Mouse (Mus musculus) lung, postnatal 36 days (tissue): ENCODE measurements around the gene Morn3.

ENCODE experiments used
- DNase-seq: peaks from one replicate; pipeline ENCODE4 v3.0.0; 2022; ENCODE audit warnings: mixed read lengths

Morn3 gene

GRCm38 (mm10) chr5:123021438-123021837, 25.4 kb downstream of the Morn3 start:
- DNase-seq = no peak

- DNase-seq = no peak
These were observed 26.4 kb downstream of the Morn3 start for GRCm38 (mm10) chr5:123020426-123020825.

GRCm38 (mm10) chr5:123019336-123020016, 27.3 kb downstream of the Morn3 start:
- peak; percentile 56 for DNase-seq

GRCm38 (mm10) chr5:123017504-123017903, 29.3 kb downstream of the Morn3 start:
- DNase-seq = peak; percentile 41

- peak; percentile 48 for DNase-seq
These were observed 30.9 kb downstream of the Morn3 start for GRCm38 (mm10) chr5:123015915-123016314.

- DNase-seq = peak; percentile 99
These were observed 31.8 kb downstream of the Morn3 start, which contains the start of gene Orai1 for GRCm38 (mm10) chr5:123014753-123015701. Gene Orai1 (plus strand): TSS chr5:123015074.

- DNase-seq = peak; percentile 82
These were observed 33.1 kb downstream of the Morn3 start for GRCm38 (mm10) chr5:123013599-123014315.

- no peak for DNase-seq
These were observed 35.1 kb downstream of the Morn3 start for GRCm38 (mm10) chr5:123011705-123012104.

- DNase-seq = no peak
These were observed 36.0 kb downstream of the Morn3 start for GRCm38 (mm10) chr5:123010806-123011205.

- no peak for DNase-seq
These were observed 36.9 kb downstream of the Morn3 start for GRCm38 (mm10) chr5:123009873-123010272.

GRCm38 (mm10) chr5:123008877-123009493, 37.8 kb downstream of the Morn3 start:
- DNase-seq = no peak

- DNase-seq = no peak
These were observed 40.9 kb downstream of the Morn3 start for GRCm38 (mm10) chr5:123005716-123006592.

- DNase-seq = no peak
These were observed 45.9 kb downstream of the Morn3 start for GRCm38 (mm10) chr5:123000901-123001300.

- no peak for DNase-seq
These were observed 49.3 kb downstream of the Morn3 start for GRCm38 (mm10) chr5:122997205-122998204.

GRCm38 (mm10) chr5:122994910-122995309, 51.9 kb downstream of the Morn3 start:
- no peak for DNase-seq

- peak; percentile 98 for DNase-seq
These were observed 52.4 kb downstream of the Morn3 start for GRCm38 (mm10) chr5:122994303-122994846.

- DNase-seq = no peak
These were observed 53.0 kb downstream of the Morn3 start for GRCm38 (mm10) chr5:122993811-122994210.

GRCm38 (mm10) chr5:122991350-122992004, 55.3 kb downstream of the Morn3 start:
- no peak for DNase-seq

GRCm38 (mm10) chr5:122990411-122991160, 56.2 kb downstream of the Morn3 start:
- peak; percentile 45 for DNase-seq
